In genomic region chr10:108690954-108691353, GRCm38 (mm10) we compare ENCODE assay signal across 26 mouse cellular contexts. TPM values are rescaled to one million over a fixed set of nuclear protein-coding genes. Genes with fewer than 3 reads are reported as not detected.
DNase-seq lines count a peak whose midpoint lies in the region; ATAC-seq and TF ChIP-seq lines count a peak whose summit lies in the region.
"Had no signal": no experiment of that assay in that cellular context is flagged by ENCODE, and none has a peak within 500 bp of the region (broad histone marks: within the 10 kb centered on the region; RNA-seq: fewer than 3 reads in every experiment).

No protein-coding gene starts in this region.

- no peak for TF ChIP-seq CTCF in layer of hippocampus, adult 2 months (conservative IDR thresholded peaks at IDR 0.05)

- peaks cover 5% of the 10 kb centered on the region; the same call in 1 of the 2 replicates for H3K4me1 ChIP-seq in forebrain, embryonic 13.5 days
- 0 out of 2 replicates have a peak, but pooled peaks cover 3% of the 10 kb centered on the region for H3K4me1 ChIP-seq in forebrain, embryonic 16.5 days (replicated peaks; ENCODE audit: control insufficient read depth, insufficient read depth, low read length)
- H3K4me1 ChIP-seq: embryonic facial prominence, embryonic 15.5 days; limb, embryonic 12.5 days; liver, embryonic 12.5 days; megakaryocyte, embryonic 14.5 days had no signal

- peak; percentile 24 for DNase-seq in layer of hippocampus, adult 9-11 months
- DNase-seq in layer of hippocampus, adult 2 months (ENCODE audit: low spot score in 2 of 2), result no peak
- DNase-seq in retina, embryonic 14.5 days (ENCODE audit: low spot score), result peak; percentile 33
- DNase-seq in retina, postnatal 1 day, result no peak
- DNase-seq: adrenal gland, postnatal 14 days; cerebellum, adult 2 months; cerebellum, postnatal 36 days; gastrocnemius, adult 2 months; kidney, adult 8-10 months; kidney, postnatal 14 days; lung, adult 2 months; spleen, adult 18-20 months; thymus, postnatal 25 days had no signal

- peak; percentile 51; the same call in 1 of the 2 replicates for ATAC-seq in forebrain, embryonic 13.5 days
- no peak for ATAC-seq in forebrain, embryonic 16.5 days
- no peak for ATAC-seq in inflammation-experienced regulatory T-cells, adult 6 months
- ATAC-seq: liver, embryonic 12.5 days had no signal

- H3K9me3 ChIP-seq in forebrain, embryonic 13.5 days (replicated peaks), result no peaks in the 10 kb centered on the region
- H3K9me3 ChIP-seq in forebrain, embryonic 16.5 days (ENCODE audit: control insufficient read depth, low read length), result no peaks in the 10 kb centered on the region
- H3K9me3 ChIP-seq: embryonic facial prominence, embryonic 15.5 days; heart, embryonic 13.5 days; limb, embryonic 12.5 days; liver, embryonic 12.5 days had no signal

- H3K36me3 ChIP-seq in forebrain, embryonic 13.5 days (ENCODE audit: poor library complexity, severe bottlenecking), result no peaks in the 10 kb centered on the region
- no peaks in the 10 kb centered on the region for H3K36me3 ChIP-seq in forebrain, embryonic 16.5 days (ENCODE audit: control insufficient read depth, insufficient read depth)
- H3K36me3 ChIP-seq: embryonic facial prominence, embryonic 15.5 days; heart, embryonic 13.5 days; limb, embryonic 12.5 days; liver, embryonic 12.5 days had no signal

- H3K9ac ChIP-seq in forebrain, embryonic 13.5 days, result no peak overlapping the region
- no peak overlapping the region for H3K9ac ChIP-seq in forebrain, embryonic 16.5 days (replicated peaks; ENCODE audit: low read depth, low read length)
- H3K9ac ChIP-seq: embryonic facial prominence, embryonic 15.5 days; heart, embryonic 13.5 days; limb, embryonic 12.5 days; liver, embryonic 12.5 days had no signal

- H3K4me2 ChIP-seq in forebrain, embryonic 13.5 days, result no peak overlapping the region
- no peak overlapping the region for H3K4me2 ChIP-seq in forebrain, embryonic 16.5 days (ENCODE audit: low read length)
- H3K4me2 ChIP-seq: embryonic facial prominence, embryonic 15.5 days; heart, embryonic 13.5 days; limb, embryonic 12.5 days; liver, embryonic 12.5 days had no signal

- WGBS in forebrain, embryonic 13.5 days, result 60% methylated on average over 9 of the region's 9 CpGs
- 56% methylated on average over 9 of the region's 9 CpGs for WGBS in forebrain, embryonic 16.5 days

- no peak overlapping the region for H3K4me3 ChIP-seq in forebrain, embryonic 13.5 days
- H3K4me3 ChIP-seq in forebrain, embryonic 16.5 days (replicated peaks; ENCODE audit: low read length), result no peak overlapping the region
- H3K4me3 ChIP-seq in layer of hippocampus, adult 2 months, result no peak overlapping the region
- H3K4me3 ChIP-seq: embryonic facial prominence, embryonic 15.5 days; gastrocnemius, adult 2 months; heart, embryonic 13.5 days; limb, embryonic 12.5 days; liver, embryonic 12.5 days; megakaryocyte, embryonic 14.5 days; myocyte had no signal

- H3K27me3 ChIP-seq in forebrain, embryonic 13.5 days, result no peaks in the 10 kb centered on the region
- H3K27me3 ChIP-seq in forebrain, embryonic 16.5 days (replicated peaks; ENCODE audit: control insufficient read depth, insufficient read depth, low read length), result no peaks in the 10 kb centered on the region
- H3K27me3 ChIP-seq: CH12.LX; embryonic facial prominence, embryonic 15.5 days; heart, embryonic 13.5 days; limb, embryonic 12.5 days; liver, embryonic 12.5 days; megakaryocyte, embryonic 14.5 days had no signal

- 0 out of 2 replicates have a peak overlapping the region, but pooled peaks have one; percentile 16 for H3K27ac ChIP-seq in forebrain, embryonic 13.5 days
- H3K27ac ChIP-seq in forebrain, embryonic 16.5 days (ENCODE audit: low read length), result no peak overlapping the region
- no peak overlapping the region; the same call in 1 of the 2 replicates for H3K27ac ChIP-seq in layer of hippocampus, adult 2 months
- H3K27ac ChIP-seq: embryonic facial prominence, embryonic 15.5 days; gastrocnemius, adult 2 months; heart, embryonic 13.5 days; limb, embryonic 12.5 days; liver, embryonic 12.5 days had no signal

RNA-seq across cellular contexts. Expression of gene Gm5136, which starts 9.0 kb away (rescaled TPM):
- polyA plus RNA-seq in forebrain, embryonic 13.5 days (2015; fragmentation: Nextera tagmentation; extraction: Ambion mirVana), result 0.19 and 0.25 TPM in 2 replicates
- 0.34 TPM in 1 of 2 replicates, not detected in the other for polyA plus RNA-seq in forebrain, embryonic 16.5 days (2015; fragmentation: Nextera tagmentation; extraction: Ambion mirVana)
- total RNA-seq in layer of hippocampus, adult 2 months (2021), result 1 to 10 TPM; 3.5 TPM
- not detected for polyA plus RNA-seq in inflammation-experienced regulatory T-cells, adult 6 months (2017; shearing (Covaris generic))
- total RNA-seq: adrenal gland, postnatal 14 days; CH12.LX; gastrocnemius, adult 2 months; heart, postnatal 25 days; MEL had no signal
- polyA plus RNA-seq: embryonic facial prominence, embryonic 15.5 days; gonadal fat pad, adult 2 months; heart, embryonic 13.5 days; limb, embryonic 12.5 days; liver, embryonic 12.5 days; lung, adult 2 months; myocyte had no signal

Comparison
In these comparisons a context has a peak if more than half of its experiments do, and no peak if none do; other contexts are left out.
1. DNase-seq: peak in layer of hippocampus, adult 9-11 months (single experiment) and retina, embryonic 14.5 days (single experiment); none in layer of hippocampus, adult 2 months (0 of 2) and retina, postnatal 1 day (single experiment).